Mouse (Mus musculus) ES-Bruce4 (cell line): ENCODE measurements around the gene Gmfg.

Experiments
- CTCF ChIP-seq: IDR thresholded peaks from one replicate; pipeline ENCODE4 v1.8.1; 2011; ENCODE audit warnings: low read depth, low read length
- POLR2A ChIP-seq: IDR thresholded peaks from one replicate; pipeline ENCODE4 v1.8.1; 2011; ENCODE audit warnings: low read length; ENCODE audit not compliant: insufficient read depth

GRCm38 (mm10) chr7:28476191-28476590 is 38.9 kb downstream of the Gmfg start:
- TF ChIP-seq CTCF (no peak), POLR2A (no peak)
